Mouse (Mus musculus): ENCODE measurements at regions not wholly inside any gene's neighbourhood (a gene's known extent, or its start where the extent isn't known, plus 50 kb on each side); places are given as distances from the start of the nearest gene placed in this dataset.
"Not testable (repeated sequence)": the region's sequence is repeated elsewhere in the genome, so short reads cannot be mapped to it uniquely, and the experiment has no call there.

GRCm38 (mm10) chr3:117065904-117066303 is 97.1 kb upstream of the Palmd start:
- no peak overlapping the region for H3K4me2 ChIP-seq
- no peak overlapping the region for H3K4me3 ChIP-seq (ENCODE audit: low read depth, low read length)
- H3K9me3 ChIP-seq (replicated peaks; ENCODE audit: control insufficient read depth, low read length), result no peaks in the 10 kb centered on the region
- ATAC-seq (replicated peaks; ENCODE audit: insufficient number of reproducible peaks, low FRiP score, low TSS enrichment), result no peak
- no peaks in the 10 kb centered on the region for H3K36me3 ChIP-seq (ENCODE audit: control insufficient read depth, insufficient read depth, low read length)
- no peak overlapping the region for H3K27ac ChIP-seq (ENCODE audit: low read depth, low read length)
- H3K27me3 ChIP-seq (ENCODE audit: control insufficient read depth, insufficient read depth, low read length), result no peaks in the 10 kb centered on the region
- H3K4me1 ChIP-seq (ENCODE audit: control insufficient read depth, insufficient read depth, low read length), result no peaks in the 10 kb centered on the region
- no peak overlapping the region for H3K9ac ChIP-seq (ENCODE audit: low read depth, low read length)
- WGBS (ENCODE audit: insufficient replicate concordance), result 78% methylated on average over 2 of the region's 2 CpGs

GRCm38 (mm10) chr3:117061831-117062230 is 93.0 kb upstream of the Palmd start:
- no peaks in the 10 kb centered on the region for H3K36me3 ChIP-seq (ENCODE audit: control insufficient read depth, insufficient read depth, low read length)
- H3K27ac ChIP-seq (ENCODE audit: low read depth, low read length), result no peak overlapping the region
- no peak overlapping the region for H3K9ac ChIP-seq (ENCODE audit: low read depth, low read length)
- no peaks in the 10 kb centered on the region for H3K4me1 ChIP-seq (ENCODE audit: control insufficient read depth, insufficient read depth, low read length)
- H3K9me3 ChIP-seq (replicated peaks; ENCODE audit: control insufficient read depth, low read length), result no peaks in the 10 kb centered on the region
- WGBS (ENCODE audit: insufficient replicate concordance), result 53% methylated on average over 1 of the region's 1 CpGs
- ATAC-seq (replicated peaks; ENCODE audit: insufficient number of reproducible peaks, low FRiP score, low TSS enrichment), result no peak
- no peak overlapping the region for H3K4me3 ChIP-seq (ENCODE audit: low read depth, low read length)
- no peak overlapping the region for H3K4me2 ChIP-seq
- no peaks in the 10 kb centered on the region for H3K27me3 ChIP-seq (ENCODE audit: control insufficient read depth, insufficient read depth, low read length)

- no peaks in the 10 kb centered on the region for H3K27me3 ChIP-seq (ENCODE audit: control insufficient read depth, insufficient read depth, low read length)
- no peak overlapping the region for H3K4me3 ChIP-seq (ENCODE audit: low read depth, low read length)
- H3K4me1 ChIP-seq (ENCODE audit: control insufficient read depth, insufficient read depth, low read length), result no peaks in the 10 kb centered on the region
- H3K9ac ChIP-seq (ENCODE audit: low read depth, low read length), result no peak overlapping the region
- no peaks in the 10 kb centered on the region for H3K36me3 ChIP-seq (ENCODE audit: control insufficient read depth, insufficient read depth, low read length)
- no peak for ATAC-seq (replicated peaks; ENCODE audit: insufficient number of reproducible peaks, low FRiP score, low TSS enrichment)
- no peak overlapping the region for H3K4me2 ChIP-seq
- WGBS (ENCODE audit: insufficient replicate concordance), result 49% methylated on average over 6 of the region's 6 CpGs
- H3K9me3 ChIP-seq (replicated peaks; ENCODE audit: control insufficient read depth, low read length), result no peaks in the 10 kb centered on the region
- no peak overlapping the region for H3K27ac ChIP-seq (ENCODE audit: low read depth, low read length)
These were observed 92.4 kb upstream of the Palmd start for GRCm38 (mm10) chr3:117061182-117061581.

- WGBS (ENCODE audit: insufficient replicate concordance), result 75% methylated on average over 3 of the region's 3 CpGs
These were observed 85.9 kb upstream of the Palmd start for GRCm38 (mm10) chr3:117054711-117055110.

GRCm38 (mm10) chr3:117051431-117051830 is 82.6 kb upstream of the Palmd start:
- H3K4me2 ChIP-seq, result no peak overlapping the region
- no peaks in the 10 kb centered on the region for H3K9me3 ChIP-seq (replicated peaks; ENCODE audit: control insufficient read depth, low read length)
- no peak overlapping the region for H3K9ac ChIP-seq (ENCODE audit: low read depth, low read length)
- no peaks in the 10 kb centered on the region for H3K4me1 ChIP-seq (ENCODE audit: control insufficient read depth, insufficient read depth, low read length)
- WGBS (ENCODE audit: insufficient replicate concordance), result 72% methylated on average over 3 of the region's 3 CpGs
- H3K4me3 ChIP-seq (ENCODE audit: low read depth, low read length), result no peak overlapping the region
- ATAC-seq (replicated peaks; ENCODE audit: insufficient number of reproducible peaks, low FRiP score, low TSS enrichment), result no peak
- H3K36me3 ChIP-seq (ENCODE audit: control insufficient read depth, insufficient read depth, low read length), result no peaks in the 10 kb centered on the region
- no peaks in the 10 kb centered on the region for H3K27me3 ChIP-seq (ENCODE audit: control insufficient read depth, insufficient read depth, low read length)
- no peak overlapping the region for H3K27ac ChIP-seq (ENCODE audit: low read depth, low read length)

More at GRCm38 (mm10) chr3:117054711-117055110, 85.9 kb upstream of the Palmd start:
- H3K27me3 ChIP-seq (ENCODE audit: control insufficient read depth, insufficient read depth, low read length); H3K9me3 ChIP-seq (replicated peaks; ENCODE audit: control insufficient read depth, low read length); H3K4me3 ChIP-seq (ENCODE audit: low read depth, low read length); H3K36me3 ChIP-seq (ENCODE audit: control insufficient read depth, insufficient read depth, low read length); H3K4me1 ChIP-seq (ENCODE audit: control insufficient read depth, insufficient read depth, low read length); ATAC-seq (replicated peaks; ENCODE audit: insufficient number of reproducible peaks, low FRiP score, low TSS enrichment); H3K27ac ChIP-seq (ENCODE audit: low read depth, low read length); H3K4me2 ChIP-seq; H3K9ac ChIP-seq (ENCODE audit: low read depth, low read length): not testable (repeated sequence)

GRCm38 (mm10) chr3:117050909-117051308 is 82.1 kb upstream of the Palmd start:
- Histone ChIP-seq H3K9me3 (replicated peaks; ENCODE audit: control insufficient read depth, low read length) (no peaks in the 10 kb centered on the region), H3K4me1 (ENCODE audit: control insufficient read depth, insufficient read depth, low read length) (no peaks in the 10 kb centered on the region), H3K9ac (ENCODE audit: low read depth, low read length) (no peak overlapping the region), H3K4me2 (no peak overlapping the region), H3K27ac (ENCODE audit: low read depth, low read length) (no peak overlapping the region), H3K36me3 (ENCODE audit: control insufficient read depth, insufficient read depth, low read length) (no peaks in the 10 kb centered on the region), H3K4me3 (ENCODE audit: low read depth, low read length) (no peak overlapping the region), H3K27me3 (ENCODE audit: control insufficient read depth, insufficient read depth, low read length) (no peaks in the 10 kb centered on the region)
- WGBS (ENCODE audit: insufficient replicate concordance), result 51% methylated on average over 3 of the region's 3 CpGs
- no peak for ATAC-seq (replicated peaks; ENCODE audit: insufficient number of reproducible peaks, low FRiP score, low TSS enrichment)

- ATAC-seq (replicated peaks; ENCODE audit: insufficient number of reproducible peaks, low FRiP score, low TSS enrichment), result no peak
- Histone ChIP-seq H3K9me3 (replicated peaks; ENCODE audit: control insufficient read depth, low read length) (no peaks in the 10 kb centered on the region), H3K4me2 (no peak overlapping the region), H3K27ac (ENCODE audit: low read depth, low read length) (no peak overlapping the region), H3K4me3 (ENCODE audit: low read depth, low read length) (no peak overlapping the region), H3K9ac (ENCODE audit: low read depth, low read length) (no peak overlapping the region), H3K4me1 (ENCODE audit: control insufficient read depth, insufficient read depth, low read length) (no peaks in the 10 kb centered on the region), H3K36me3 (ENCODE audit: control insufficient read depth, insufficient read depth, low read length) (no peaks in the 10 kb centered on the region), H3K27me3 (ENCODE audit: control insufficient read depth, insufficient read depth, low read length) (no peaks in the 10 kb centered on the region)
- 44% methylated on average over 3 of the region's 3 CpGs for WGBS (ENCODE audit: insufficient replicate concordance)
These were observed 80.6 kb upstream of the Palmd start for GRCm38 (mm10) chr3:117049410-117049809.

- ATAC-seq (replicated peaks; ENCODE audit: insufficient number of reproducible peaks, low FRiP score, low TSS enrichment), result no peak
- no peaks in the 10 kb centered on the region for H3K36me3 ChIP-seq (ENCODE audit: control insufficient read depth, insufficient read depth, low read length)
- no peak overlapping the region for H3K9ac ChIP-seq (ENCODE audit: low read depth, low read length)
- no peaks in the 10 kb centered on the region for H3K4me1 ChIP-seq (ENCODE audit: control insufficient read depth, insufficient read depth, low read length)
- H3K27me3 ChIP-seq (ENCODE audit: control insufficient read depth, insufficient read depth, low read length), result no peaks in the 10 kb centered on the region
- H3K4me2 ChIP-seq, result no peak overlapping the region
- H3K9me3 ChIP-seq (replicated peaks; ENCODE audit: control insufficient read depth, low read length), result no peaks in the 10 kb centered on the region
- WGBS (ENCODE audit: insufficient replicate concordance), result 68% methylated on average over 4 of the region's 4 CpGs
- H3K27ac ChIP-seq (ENCODE audit: low read depth, low read length), result no peak overlapping the region
- H3K4me3 ChIP-seq (ENCODE audit: low read depth, low read length), result no peak overlapping the region
These were observed 76.0 kb upstream of the Palmd start for GRCm38 (mm10) chr3:117044809-117045208.

- 0 out of 2 replicates have a peak, but pooled peaks have one; percentile 18 for ATAC-seq (replicated peaks; ENCODE audit: insufficient number of reproducible peaks, low FRiP score, low TSS enrichment)
- no peaks in the 10 kb centered on the region for H3K4me1 ChIP-seq (ENCODE audit: control insufficient read depth, insufficient read depth, low read length)
- 37% methylated on average over 2 of the region's 2 CpGs for WGBS (ENCODE audit: insufficient replicate concordance)
These were observed 75.5 kb upstream of the Palmd start for GRCm38 (mm10) chr3:117044304-117044703.

More at GRCm38 (mm10) chr3:117044304-117044703, 75.5 kb upstream of the Palmd start:
- Histone ChIP-seq H3K4me3 (ENCODE audit: low read depth, low read length) (no peak overlapping the region), H3K27me3 (ENCODE audit: control insufficient read depth, insufficient read depth, low read length) (no peaks in the 10 kb centered on the region), H3K27ac (ENCODE audit: low read depth, low read length) (0 out of 2 replicates have a peak overlapping the region, but pooled peaks have one; percentile 7), H3K4me2 (no peak overlapping the region), H3K9me3 (replicated peaks; ENCODE audit: control insufficient read depth, low read length) (no peaks in the 10 kb centered on the region), H3K9ac (ENCODE audit: low read depth, low read length) (no peak overlapping the region), H3K36me3 (ENCODE audit: control insufficient read depth, insufficient read depth, low read length) (no peaks in the 10 kb centered on the region)

Measured in heart, embryonic 11.5 days (tissue).